Mouse (Mus musculus) retina, postnatal 7 days (tissue): ENCODE results near the gene Capn2.

Experiments used
- DNase-seq: peaks from one replicate; pipeline ENCODE4 v3.0.0-alpha.2; 2012; ENCODE audit warnings: low read depth, low spot score

Gene Capn2

GRCm38 (mm10) chr1:182516758-182517676 is at the start of gene Capn2:
Gene Capn2 (minus strand): TSS chr1:182517608.
- peak; percentile 56 for DNase-seq

GRCm38 (mm10) chr1:182565351-182565835 is 48.0 kb upstream of the Capn2 start:
- no peak for DNase-seq

- no peak for DNase-seq
Observed at GRCm38 (mm10) chr1:182564408-182565120, 47.2 kb upstream of the Capn2 start, which contains the start of gene Capn8. Gene Capn8 (plus strand): TSS chr1:182565007.

GRCm38 (mm10) chr1:182562576-182563370 is 45.4 kb upstream of the Capn2 start:
- no peak for DNase-seq

- DNase-seq = no peak
Observed at GRCm38 (mm10) chr1:182561945-182562514, 44.6 kb upstream of the Capn2 start.

GRCm38 (mm10) chr1:182560390-182561098 is 43.1 kb upstream of the Capn2 start:
- DNase-seq = peak; percentile 44

GRCm38 (mm10) chr1:182559530-182559929 is 42.1 kb upstream of the Capn2 start:
- no peak for DNase-seq

- DNase-seq = no peak
Observed at GRCm38 (mm10) chr1:182558271-182558670, 40.9 kb upstream of the Capn2 start.

- DNase-seq = peak; percentile 19
Observed at GRCm38 (mm10) chr1:182553649-182554375, 36.4 kb upstream of the Capn2 start.

GRCm38 (mm10) chr1:182550761-182551160 is 33.4 kb upstream of the Capn2 start:
- DNase-seq = no peak

- no peak for DNase-seq
Observed at GRCm38 (mm10) chr1:182543906-182544305, 26.5 kb upstream of the Capn2 start.

- no peak for DNase-seq
Observed at GRCm38 (mm10) chr1:182543136-182543535, 25.7 kb upstream of the Capn2 start.

GRCm38 (mm10) chr1:182542110-182542509 is 24.7 kb upstream of the Capn2 start:
- no peak for DNase-seq

- peak; percentile 79 for DNase-seq
Observed at GRCm38 (mm10) chr1:182539023-182539940, 21.9 kb upstream of the Capn2 start.

GRCm38 (mm10) chr1:182535080-182535481 is 17.7 kb upstream of the Capn2 start:
- no peak for DNase-seq

- DNase-seq = no peak
Observed at GRCm38 (mm10) chr1:182533583-182533982, 16.2 kb upstream of the Capn2 start.

GRCm38 (mm10) chr1:182527921-182528858 is 10.8 kb upstream of the Capn2 start:
- no peak for DNase-seq
